Mouse (Mus musculus): ENCODE data around the gene Nbas.

The Nbas gene

GRCm38 (mm10) chr12:13532731-13533365 is 263.9 kb downstream of the Nbas start:
- DNase-seq (ENCODE audit: low spot score in 2 of 2), result no peak

GRCm38 (mm10) chr12:13539171-13539570 is 270.2 kb downstream of the Nbas start:
- DNase-seq (ENCODE audit: low spot score in 2 of 2), result no peak

- DNase-seq (ENCODE audit: low spot score in 2 of 2), result no peak
Measured at GRCm38 (mm10) chr12:13543806-13544205, 274.9 kb downstream of the Nbas start.

- DNase-seq (ENCODE audit: low spot score in 2 of 2), result no peak
Measured at GRCm38 (mm10) chr12:13563646-13564289, 294.8 kb downstream of the Nbas start.

- no peak for DNase-seq (ENCODE audit: low spot score in 2 of 2)
Measured at GRCm38 (mm10) chr12:13564330-13564729, 295.4 kb downstream of the Nbas start.

- no peak for DNase-seq (ENCODE audit: low spot score in 2 of 2)
Measured at GRCm38 (mm10) chr12:13566421-13566820, 297.5 kb downstream of the Nbas start.

- DNase-seq (ENCODE audit: low spot score in 2 of 2), result peak in 1 of 2 experiments; percentile 2
Measured at GRCm38 (mm10) chr12:13575158-13575557, 306.2 kb downstream of the Nbas start.

GRCm38 (mm10) chr12:13575605-13576600 is 307.0 kb downstream of the Nbas start:
- DNase-seq (ENCODE audit: low spot score in 2 of 2), result peak in 1 of 2 experiments; percentile 3

GRCm38 (mm10) chr12:13576761-13577160 is 307.8 kb downstream of the Nbas start:
- DNase-seq (ENCODE audit: low spot score in 2 of 2), result peak in 1 of 2 experiments; percentile 2

- DNase-seq (ENCODE audit: low spot score in 2 of 2), result no peak
Measured at GRCm38 (mm10) chr12:13580796-13581195, 311.9 kb downstream of the Nbas start.

- DNase-seq (ENCODE audit: low spot score in 2 of 2), result no peak
Measured at GRCm38 (mm10) chr12:13583386-13583785, 314.5 kb downstream of the Nbas start.

GRCm38 (mm10) chr12:13585527-13586156 is 316.7 kb downstream of the Nbas start:
- DNase-seq (ENCODE audit: low spot score in 2 of 2), result no peak

- DNase-seq (ENCODE audit: low spot score in 2 of 2), result no peak
Measured at GRCm38 (mm10) chr12:13587675-13588074, 318.7 kb downstream of the Nbas start.

- no peak for DNase-seq (ENCODE audit: low spot score in 2 of 2)
Measured at GRCm38 (mm10) chr12:13589021-13589420, 320.1 kb downstream of the Nbas start.

- no peak for DNase-seq (ENCODE audit: low spot score in 2 of 2)
Measured at GRCm38 (mm10) chr12:13594746-13595469, 326.0 kb downstream of the Nbas start.

- no peak for DNase-seq (ENCODE audit: low spot score in 2 of 2)
Measured at GRCm38 (mm10) chr12:13597026-13597425, 328.1 kb downstream of the Nbas start.

GRCm38 (mm10) chr12:13598545-13598944 is 329.6 kb downstream of the Nbas start:
- DNase-seq (ENCODE audit: low spot score in 2 of 2), result peak; percentile 16 to 23

GRCm38 (mm10) chr12:13602414-13602813 is 333.5 kb downstream of the Nbas start:
- DNase-seq (ENCODE audit: low spot score in 2 of 2), result no peak

- DNase-seq (ENCODE audit: low spot score in 2 of 2), result no peak
Measured at GRCm38 (mm10) chr12:13607021-13607420, 338.1 kb downstream of the Nbas start.

- DNase-seq (ENCODE audit: low spot score in 2 of 2), result peak in 1 of 2 experiments; percentile 13
Measured at GRCm38 (mm10) chr12:13609027-13609426, 340.1 kb downstream of the Nbas start.

- no peak for DNase-seq (ENCODE audit: low spot score in 2 of 2)
Measured at GRCm38 (mm10) chr12:13613041-13613440, 344.1 kb downstream of the Nbas start.

Measured in frontal cortex, postnatal 10 days (tissue).